Mouse (Mus musculus) gastrocnemius, postnatal 4 days (tissue): Measurements from ENCODE around the gene Dclre1a. TPM values are rescaled to one million over a fixed set of nuclear protein-coding genes. Genes with fewer than 3 reads are reported as not detected.
A peak's percentile ranks its signal among the peaks of the same experiment; 100 is the strongest.
"Not testable (repeated sequence)": the region's sequence is repeated elsewhere in the genome, so short reads cannot be mapped to it uniquely, and the experiment has no call there.

ENCODE experiments used
- DNase-seq, 2 experiments: peaks; one replicate each; pipeline ENCODE4 v3.0.0; 2021 to 2022; ENCODE audit warnings: low spot score in 2 of 2, mixed read lengths in 2 of 2
- total RNA-seq, 2 experiments: library from RNA; stranded (reverse); gene quantifications; 2 replicates each; pipeline ENCODE4 v1.2.3; 2021

Gene Dclre1a
- total RNA-seq, 2 experiments from 2014 or later, result 9.4 to 10.2 TPM

GRCm38 (mm10) chr19:56549033-56549680 is 1.1 kb upstream of the Dclre1a start:
- no peak for DNase-seq

DNA sequence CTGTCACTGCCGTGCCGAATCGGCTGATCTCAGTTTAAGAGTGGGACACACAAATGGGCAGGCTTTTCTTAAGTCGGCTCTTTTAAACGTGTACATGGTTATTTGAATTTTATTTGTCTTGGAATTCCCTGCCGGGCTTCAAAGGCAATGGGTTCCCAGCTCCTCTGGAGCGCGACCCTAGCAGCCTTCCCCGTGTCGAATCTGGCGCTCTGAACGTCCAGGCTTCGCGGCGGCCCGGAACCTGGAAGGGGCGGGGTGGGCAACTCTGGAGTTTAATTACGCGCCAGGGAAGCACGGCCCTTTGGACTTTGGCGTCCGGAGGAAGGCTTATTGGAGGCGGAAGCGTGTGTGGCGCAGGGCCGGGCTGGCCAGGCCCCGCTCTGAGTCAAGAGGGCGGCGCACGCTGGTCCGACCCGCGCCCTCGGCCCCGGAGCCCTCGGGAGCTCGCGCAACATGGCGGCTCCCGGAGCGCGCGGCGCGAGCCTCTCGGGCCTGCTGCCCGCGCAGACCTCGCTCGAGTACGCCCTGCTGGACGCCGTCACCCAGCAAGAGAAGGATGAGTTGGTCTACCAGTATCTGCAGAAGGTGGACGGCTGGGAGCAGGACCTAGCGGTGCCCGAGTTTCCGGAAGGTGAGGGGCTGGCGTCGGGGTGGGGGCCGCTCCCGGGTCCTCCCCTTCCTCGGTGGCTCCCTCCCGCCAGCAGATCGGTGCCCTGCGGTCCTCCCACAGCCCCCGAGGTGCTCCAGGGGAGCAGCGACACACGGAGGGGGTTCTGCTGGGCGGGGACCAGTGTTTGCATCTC is 409 bp upstream of the Dclre1a start, which contains the start of gene Nhlrc2:
Nhlrc2 (plus strand) TSS at position 32 of the 803 bp plus-strand sequence.
- peak; percentile 77 to 89 for DNase-seq

DNA sequence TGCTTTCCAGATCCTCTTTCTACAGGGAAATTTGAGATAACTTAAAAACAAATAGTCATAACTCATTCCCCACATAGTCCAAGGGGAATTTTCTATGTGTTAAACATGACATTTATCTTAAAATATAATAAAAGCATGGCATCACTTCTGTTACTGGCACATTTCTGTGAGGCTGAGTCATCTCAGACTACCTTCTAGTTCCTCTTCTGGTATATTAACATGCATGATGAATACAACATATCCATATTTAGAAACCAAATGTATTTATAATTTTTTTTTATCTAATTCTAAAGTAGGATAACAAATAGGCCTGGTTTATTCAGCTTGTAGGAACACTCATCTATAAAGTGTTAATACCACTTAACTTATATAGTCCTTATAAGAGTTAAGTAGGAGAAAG is 2.0 kb downstream of the Dclre1a start:
- DNase-seq, result no peak

DNA sequence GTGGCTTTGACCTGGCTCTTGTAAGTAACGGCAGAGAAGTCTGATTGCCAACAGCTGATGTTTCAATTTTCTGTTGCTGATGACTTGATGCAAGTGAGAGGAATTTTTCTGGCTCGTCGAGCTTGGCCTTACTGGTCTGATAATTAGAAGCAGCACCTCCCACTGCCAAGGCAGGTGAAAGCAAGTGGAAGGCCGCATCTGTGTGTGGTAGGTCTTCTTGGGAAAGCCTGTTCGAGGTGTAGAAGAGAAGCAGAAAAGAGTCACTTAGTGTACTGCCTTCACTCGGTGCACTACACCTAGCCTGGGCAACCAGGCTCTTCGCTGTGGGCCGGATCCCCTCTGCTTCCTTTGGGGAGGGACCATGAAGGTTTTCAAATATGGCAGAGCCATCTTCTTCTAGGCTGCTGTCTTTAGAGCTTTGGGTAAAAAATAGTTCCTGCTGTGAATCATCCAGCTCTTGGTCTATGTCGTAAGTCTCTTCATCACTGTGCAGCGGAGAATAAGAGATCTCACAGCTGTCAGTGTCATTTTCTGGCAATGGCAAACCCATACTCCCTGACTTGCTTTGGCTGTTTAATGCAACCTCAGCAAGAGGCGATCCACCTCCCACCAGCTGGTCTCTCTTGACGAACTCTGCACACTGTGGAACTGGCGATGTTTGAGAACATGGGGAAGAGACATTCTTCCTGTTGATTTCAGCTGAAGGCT is 3.2 kb downstream of the Dclre1a start:
- DNase-seq, result no peak

GRCm38 (mm10) chr19:56543320-56543719 is 4.7 kb downstream of the Dclre1a start:
- no peak for DNase-seq

DNA sequence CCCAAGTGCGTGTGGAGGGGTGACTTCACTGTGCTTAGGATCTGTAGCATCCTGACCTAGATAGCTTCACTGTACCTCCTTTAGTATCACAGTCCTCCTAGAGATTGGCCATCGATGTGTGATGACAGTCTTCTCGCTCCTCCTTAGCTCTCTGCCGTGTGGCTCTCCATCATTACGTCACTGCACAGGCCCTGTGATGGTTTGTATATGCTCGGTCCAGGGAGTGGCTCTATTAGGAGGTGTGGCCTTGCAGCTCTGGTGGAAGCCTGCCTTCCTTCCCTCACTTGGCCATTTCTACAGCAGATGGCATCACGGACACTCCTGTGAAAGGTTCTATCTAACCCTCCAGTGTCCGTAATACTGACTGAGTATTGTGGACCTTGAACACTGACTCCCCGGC is 12.3 kb downstream of the Dclre1a start:
- DNase-seq, result no peak

DNA sequence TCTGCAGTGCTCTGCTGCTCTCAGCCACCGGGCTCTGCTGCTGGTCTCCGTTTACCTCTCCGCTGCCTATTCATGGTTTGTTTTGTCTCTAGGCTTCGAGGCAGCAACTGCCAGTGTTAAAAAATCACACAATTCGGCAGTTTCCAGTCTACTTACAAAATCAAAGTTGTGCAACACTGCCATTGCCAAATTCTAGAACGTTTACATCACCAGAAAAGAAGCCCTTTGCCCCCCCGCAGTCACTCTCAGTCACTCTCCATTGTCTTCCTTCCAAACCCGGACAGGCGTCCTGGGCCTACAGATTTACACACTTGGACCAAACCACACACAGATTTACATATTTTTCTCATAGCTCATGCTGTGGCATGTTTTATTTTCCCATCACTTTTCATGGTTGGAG is 13.0 kb downstream of the Dclre1a start:
- no peak for DNase-seq

GRCm38 (mm10) chr19:56534337-56534736 is 13.7 kb downstream of the Dclre1a start:
- no peak for DNase-seq

- DNase-seq, result no peak
Observed at GRCm38 (mm10) chr19:56533291-56534071, 14.5 kb downstream of the Dclre1a start.

GRCm38 (mm10) chr19:56531251-56531650 is 16.8 kb downstream of the Dclre1a start:
- DNase-seq, result no peak

DNA sequence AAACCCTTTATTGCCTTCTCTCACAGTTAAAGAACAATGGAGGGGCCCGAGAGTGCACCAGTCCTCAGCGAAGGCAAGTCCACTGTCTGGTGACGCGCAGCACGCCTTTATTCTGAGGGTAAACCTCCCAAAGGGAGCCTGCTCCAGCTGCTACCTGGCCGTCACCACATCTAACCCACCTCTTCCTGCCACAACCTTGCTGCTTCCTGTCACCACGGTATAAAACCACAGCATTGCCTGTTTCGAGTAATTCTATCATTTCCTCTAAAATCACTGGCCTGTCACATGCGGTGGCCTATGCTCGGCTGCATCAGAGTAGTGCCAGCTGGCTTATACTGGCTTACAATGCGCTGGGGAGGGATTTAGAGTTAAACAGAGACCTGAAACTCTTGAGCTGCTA is 17.5 kb downstream of the Dclre1a start:
- DNase-seq, result not testable (repeated sequence)

- DNase-seq, result not testable (repeated sequence)
Observed at GRCm38 (mm10) chr19:56519408-56519807, 28.6 kb downstream of the Dclre1a start.

DNA sequence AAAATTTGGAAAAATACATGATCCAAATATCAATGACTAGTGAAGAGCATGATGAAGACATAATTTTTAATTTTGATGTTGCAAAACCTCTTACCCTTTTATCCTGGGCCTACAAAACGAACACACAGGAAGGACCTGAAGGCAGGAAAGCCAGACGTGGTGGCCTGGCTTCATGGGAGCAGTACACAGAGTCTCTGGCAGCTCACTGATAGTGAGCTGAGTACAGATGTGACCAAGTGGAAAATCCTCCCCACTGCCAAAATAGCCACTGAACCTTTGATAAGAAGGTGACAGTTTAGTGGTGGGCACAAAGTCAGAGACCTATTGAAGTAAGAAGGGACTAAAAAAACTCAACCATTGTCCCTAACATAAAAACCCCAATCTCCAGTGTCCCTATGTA is 34.5 kb downstream of the Dclre1a start:
- DNase-seq, result not testable (repeated sequence)

DNA sequence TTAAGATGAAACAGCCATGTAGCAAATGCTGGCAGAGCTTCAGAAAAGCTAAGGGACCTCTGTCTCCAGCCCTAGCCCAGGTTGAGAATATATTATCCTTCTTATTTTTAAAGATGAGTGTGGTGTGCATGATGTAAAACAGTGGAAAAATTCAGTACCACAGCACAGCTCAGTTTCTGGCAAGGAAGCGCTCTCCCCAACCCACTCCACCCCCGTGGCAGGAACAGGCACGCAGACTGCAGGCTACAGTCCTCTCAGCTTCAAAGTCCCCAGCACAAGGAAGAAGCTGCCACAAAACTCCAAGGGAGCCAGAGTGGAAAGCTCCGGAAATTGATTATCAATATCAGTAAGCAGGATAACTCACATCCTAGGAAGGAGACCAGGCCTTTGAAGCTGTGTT is 36.8 kb downstream of the Dclre1a start:
- DNase-seq, result not testable (repeated sequence)

GRCm38 (mm10) chr19:56503525-56503924 is 44.5 kb downstream of the Dclre1a start:
- DNase-seq, result not testable (repeated sequence)

DNA sequence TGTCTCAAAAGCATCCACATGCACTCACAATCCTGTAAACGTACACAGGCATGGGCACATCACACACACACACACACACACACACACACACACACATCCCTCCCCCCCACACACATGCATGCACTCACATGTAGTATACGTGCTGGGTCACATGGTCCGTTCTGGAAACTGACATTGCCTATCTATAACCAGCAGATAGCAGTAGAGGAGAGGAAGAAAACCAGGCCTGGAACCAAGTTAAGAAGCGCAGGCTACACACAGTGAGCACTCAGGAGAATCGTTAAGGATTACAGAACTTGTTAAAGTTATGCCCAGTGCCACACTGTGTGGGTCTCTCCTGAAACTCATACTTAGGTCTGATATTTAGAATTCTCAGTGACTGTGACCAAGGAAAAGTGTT is 45.0 kb downstream of the Dclre1a start:
- not testable (repeated sequence) for DNase-seq

DNA sequence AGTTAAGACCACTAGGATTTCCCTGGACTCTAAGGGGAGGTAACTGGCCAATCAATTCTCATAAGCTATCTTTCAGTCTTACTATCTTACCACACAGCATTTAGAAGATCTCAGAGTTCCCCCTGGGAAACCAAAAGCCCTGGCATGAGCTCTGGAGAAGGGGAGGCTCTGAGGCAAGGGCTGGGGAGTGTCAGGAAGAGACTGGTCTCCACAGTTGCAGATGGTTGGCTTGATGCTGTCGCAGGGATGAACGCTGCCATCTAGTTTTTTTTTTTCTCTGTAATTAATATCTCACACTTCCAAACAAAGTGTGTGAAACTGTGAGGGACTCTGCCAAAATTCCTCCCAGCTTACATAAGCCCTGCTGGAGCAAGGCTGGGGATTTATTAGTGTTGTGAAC is 53.9 kb downstream of the Dclre1a start:
- DNase-seq, result not testable (repeated sequence)

- no peak for DNase-seq
Observed at GRCm38 (mm10) chr19:56489601-56490000, 58.4 kb downstream of the Dclre1a start.

GRCm38 (mm10) chr19:56487339-56487738 is 60.7 kb downstream of the Dclre1a start:
- DNase-seq, result no peak

DNA sequence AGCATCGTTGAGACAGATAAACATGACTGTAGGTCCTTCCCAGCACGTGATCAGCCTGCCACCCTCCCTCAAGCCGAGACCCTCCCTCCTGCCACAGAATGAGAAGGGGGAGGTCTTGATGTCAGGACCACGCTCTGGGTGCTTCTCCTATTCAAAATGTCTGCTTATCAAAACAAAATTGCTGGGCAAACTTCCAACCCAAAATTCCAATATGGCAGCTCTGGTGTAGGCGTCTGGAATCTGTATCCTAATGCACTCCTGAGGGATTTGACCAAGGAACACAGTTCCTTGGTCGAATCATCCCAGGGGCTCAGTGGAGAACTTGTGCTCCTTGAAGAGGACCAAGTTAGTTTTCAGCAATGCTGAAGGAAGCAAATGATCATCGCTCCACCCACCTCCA is 61.1 kb downstream of the Dclre1a start:
- DNase-seq, result no peak
